Mouse (Mus musculus) retina, postnatal 7 days (tissue): Measurements from ENCODE around the gene Cabin1.

ENCODE experiments used
- DNase-seq: peaks from one replicate; pipeline ENCODE4 v3.0.0-alpha.2; 2012; ENCODE audit warnings: low read depth, low spot score

Cabin1 gene

DNA sequence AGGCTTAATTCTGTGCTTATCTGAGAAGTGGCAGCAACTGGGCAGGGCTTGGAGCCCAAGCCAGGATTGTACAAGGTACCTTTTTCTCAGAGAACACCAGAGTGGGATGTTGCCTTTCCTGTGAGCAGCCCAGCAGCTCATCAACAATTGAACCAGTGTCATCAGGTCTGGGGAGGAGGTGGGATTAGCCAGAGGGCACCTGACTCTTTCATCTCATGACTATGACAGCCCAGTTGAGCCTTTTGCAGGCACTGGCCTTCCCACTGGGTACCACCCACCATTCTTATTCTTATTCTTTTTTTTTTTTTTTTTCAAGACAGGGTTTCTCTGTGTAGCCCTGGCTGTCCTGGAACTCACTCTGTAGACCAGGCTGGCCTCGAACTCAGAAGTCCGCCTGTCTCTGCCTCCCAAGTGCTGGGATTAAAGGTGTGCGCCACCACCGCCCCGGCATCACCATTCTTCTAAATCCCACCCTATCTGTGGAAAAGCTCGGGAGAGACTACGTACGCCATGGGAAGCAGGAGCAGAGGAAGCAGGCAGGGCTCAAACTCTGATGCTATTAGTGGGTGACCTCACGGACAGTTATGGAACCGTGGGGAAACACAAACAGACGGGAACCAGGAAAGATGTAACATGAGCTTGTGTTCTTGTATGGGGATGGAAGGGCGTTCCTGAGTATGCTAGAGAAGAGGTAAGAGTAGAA, 127.9 kb downstream of the Cabin1 start:
- no peak for DNase-seq

GRCm38 (mm10) chr10:75635693-75636055, 128.5 kb downstream of the Cabin1 start:
- peak; percentile 60 for DNase-seq

DNA sequence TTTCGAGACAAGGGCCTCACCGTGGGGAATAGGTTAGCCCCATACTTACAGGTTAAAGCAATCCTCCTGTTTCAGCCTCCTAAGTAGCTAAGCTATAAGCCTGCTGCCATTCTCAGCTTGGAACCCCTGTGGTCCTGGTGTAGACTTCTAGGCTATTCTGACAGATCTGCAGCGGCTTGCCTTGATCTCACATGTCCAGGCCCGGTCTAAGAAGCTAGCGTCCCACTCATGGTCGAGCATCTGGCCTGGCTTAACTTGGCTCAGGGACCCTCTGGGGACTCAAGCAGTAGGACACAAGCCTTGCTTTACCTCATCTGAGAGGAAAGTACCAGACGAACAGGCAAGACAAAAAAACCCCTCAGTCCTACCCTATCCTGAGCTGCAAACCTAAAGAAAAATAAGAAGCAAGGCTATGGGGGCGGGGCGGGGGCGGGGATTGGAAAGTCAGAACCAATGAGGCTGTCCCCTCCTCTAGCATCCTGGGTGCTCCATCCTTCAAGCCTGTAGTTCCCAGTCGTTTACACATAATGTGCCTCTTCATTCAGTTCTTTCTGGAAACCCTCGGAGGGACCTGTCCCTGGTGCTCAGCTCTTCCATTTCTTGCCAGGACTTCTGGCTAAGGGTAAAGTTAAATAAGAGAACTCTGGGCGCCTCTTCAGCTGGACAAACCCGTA, 129.0 kb downstream of the Cabin1 start:
- no peak for DNase-seq

DNA sequence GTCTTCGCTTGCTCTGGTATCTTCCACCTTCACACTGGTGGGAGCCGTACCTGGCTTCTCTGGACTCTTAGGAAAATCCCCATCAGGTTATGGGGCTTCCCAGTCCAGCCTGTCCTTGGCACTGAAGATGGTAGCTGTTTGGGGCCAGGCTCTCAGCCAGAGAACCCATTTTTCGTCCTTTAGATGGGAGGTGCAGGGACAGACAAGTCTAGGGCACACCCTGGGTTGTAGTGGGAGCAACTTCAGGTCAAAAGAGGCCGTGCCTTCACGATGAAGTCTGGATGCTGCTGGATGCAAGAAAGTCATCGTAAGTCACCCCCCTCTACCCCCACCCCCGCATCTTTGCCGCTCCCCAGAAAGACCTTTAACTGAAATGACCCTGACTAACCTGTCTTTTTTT, 129.5 kb downstream of the Cabin1 start:
- DNase-seq: no peak

DNA sequence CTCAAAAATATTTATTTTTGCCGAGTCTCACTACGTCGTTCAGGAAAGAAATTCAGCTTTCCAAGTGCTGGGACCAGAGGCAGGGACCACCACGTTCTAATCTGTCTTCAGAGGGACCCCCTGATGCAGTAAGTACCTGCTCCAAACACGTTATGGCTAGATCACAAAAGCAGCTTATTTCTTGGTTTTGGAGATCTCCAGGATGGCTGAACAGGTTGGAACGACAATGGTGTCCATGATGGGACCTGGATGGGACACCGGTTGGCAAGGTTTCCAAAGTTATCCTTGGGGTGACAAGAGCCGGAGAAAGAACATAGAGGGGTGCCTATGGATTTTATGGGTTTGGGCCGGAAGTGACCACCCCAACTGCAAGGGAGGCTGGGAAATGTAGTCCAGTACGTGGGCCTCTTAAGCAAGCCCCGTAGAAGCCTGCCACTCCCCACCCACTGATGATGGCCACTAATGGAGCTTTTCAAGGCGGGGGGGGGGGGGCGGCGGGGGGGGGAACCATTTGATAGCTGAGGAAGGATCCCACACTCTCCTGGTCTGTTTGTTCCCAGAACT, 130.5 kb downstream of the Cabin1 start:
- no peak for DNase-seq

GRCm38 (mm10) chr10:75633048-75633447, 131.1 kb downstream of the Cabin1 start:
- DNase-seq: no peak

DNA sequence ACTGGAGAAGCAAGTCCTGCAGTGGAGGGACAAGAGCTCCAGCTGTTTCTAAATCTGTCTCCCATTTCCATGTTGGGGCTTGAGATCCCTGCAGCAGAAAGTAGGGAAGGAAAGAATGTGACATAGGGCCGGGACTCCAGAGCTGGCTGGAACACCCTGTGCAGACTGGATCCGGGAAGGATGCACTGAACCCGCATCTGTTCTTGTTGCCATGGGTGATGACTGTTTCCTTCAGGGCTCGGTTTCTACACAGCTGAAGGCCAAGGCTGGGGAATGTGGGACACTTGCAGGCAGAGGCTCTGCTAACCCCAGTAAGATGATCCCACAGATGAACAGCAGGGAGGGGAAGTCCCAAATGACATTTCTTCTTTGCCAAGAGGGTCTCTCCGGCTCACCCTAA, 131.5 kb downstream of the Cabin1 start:
- DNase-seq: no peak

DNA sequence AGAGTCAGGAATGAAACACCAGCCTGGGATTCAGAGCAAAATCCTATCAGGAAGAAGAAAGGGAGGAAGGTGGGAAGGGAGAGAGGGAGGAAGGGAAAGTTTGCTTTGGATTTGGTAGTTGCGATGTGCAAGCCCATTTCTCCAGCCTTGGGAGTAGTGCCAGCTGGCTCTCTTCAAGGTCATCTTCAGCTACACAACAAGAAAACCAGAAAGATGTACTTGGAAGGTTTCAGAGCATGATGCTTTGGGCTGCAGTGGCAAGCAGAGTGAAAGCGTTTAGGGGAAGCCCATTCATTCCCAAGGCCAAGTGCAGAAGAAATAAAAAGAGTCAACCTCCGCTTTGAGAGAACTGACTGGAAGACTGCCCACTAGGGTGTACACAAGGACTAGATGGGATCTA, 136.7 kb downstream of the Cabin1 start:
- no peak for DNase-seq

- DNase-seq: no peak
These were observed 137.2 kb downstream of the Cabin1 start for GRCm38 (mm10) chr10:75626991-75627390.

DNA sequence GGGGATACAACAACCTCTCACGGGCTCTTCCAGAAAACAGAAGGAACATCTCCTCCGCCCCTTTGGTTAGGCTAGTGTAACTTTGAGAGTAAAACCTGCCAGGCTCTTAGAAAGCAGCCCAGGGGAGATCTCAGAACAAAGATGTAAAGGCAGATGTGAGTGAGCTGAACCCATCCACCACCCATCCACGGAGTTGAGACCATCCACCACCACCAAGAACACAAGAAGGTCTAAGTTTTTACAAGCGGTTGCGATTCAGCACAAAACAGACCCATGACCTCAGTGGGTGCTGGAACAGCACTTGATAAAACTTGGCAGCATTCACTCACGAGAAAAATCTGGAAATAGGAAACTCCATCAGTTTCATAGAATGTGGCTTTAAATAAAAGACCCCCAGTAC, 138.2 kb downstream of the Cabin1 start:
- no peak for DNase-seq

GRCm38 (mm10) chr10:75620818-75621217, 143.3 kb downstream of the Cabin1 start:
- DNase-seq: no peak

DNA sequence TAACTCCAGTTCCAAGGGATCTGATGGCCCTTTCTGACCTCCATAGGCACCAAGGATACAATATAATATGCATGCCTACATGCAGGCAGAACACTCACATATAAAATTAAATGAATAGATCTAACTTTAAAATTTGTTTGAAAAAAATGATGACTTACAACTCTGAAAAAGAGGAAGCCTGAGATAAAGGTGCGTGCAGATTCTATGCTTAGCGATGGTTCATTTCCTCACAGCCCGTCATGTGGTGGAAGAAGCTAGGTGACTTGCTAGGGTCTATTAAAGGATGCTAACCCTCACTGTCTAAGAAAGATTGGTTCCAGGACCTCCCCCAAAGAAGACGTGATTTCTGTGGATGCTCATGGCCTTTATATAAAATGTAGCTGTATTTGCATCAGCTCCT, 148.1 kb downstream of the Cabin1 start:
- no peak for DNase-seq

GRCm38 (mm10) chr10:75610486-75610885, 153.7 kb downstream of the Cabin1 start:
- DNase-seq: no peak

GRCm38 (mm10) chr10:75608975-75609374, 155.2 kb downstream of the Cabin1 start:
- DNase-seq: no peak

DNA sequence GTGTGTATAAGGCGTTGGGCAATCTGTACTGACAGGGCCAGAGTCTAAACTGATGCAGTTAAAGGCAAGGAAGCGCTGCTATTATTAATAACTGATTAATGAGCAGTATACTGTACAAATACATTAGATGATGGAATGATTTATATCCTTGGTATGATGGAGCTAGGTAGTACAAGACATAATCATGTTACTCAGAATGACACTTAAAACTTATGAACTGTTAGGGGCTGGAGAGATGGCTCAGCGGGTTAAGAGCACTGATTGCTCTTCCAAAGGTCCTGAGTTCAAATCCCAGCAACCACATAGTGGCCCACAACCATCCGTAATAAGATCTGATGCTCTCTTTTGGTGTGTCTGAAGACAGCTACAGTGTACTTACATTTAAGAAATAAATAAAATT, 156.9 kb downstream of the Cabin1 start:
- no peak for DNase-seq

GRCm38 (mm10) chr10:75605162-75605846, 158.8 kb downstream of the Cabin1 start:
- no peak for DNase-seq

DNA sequence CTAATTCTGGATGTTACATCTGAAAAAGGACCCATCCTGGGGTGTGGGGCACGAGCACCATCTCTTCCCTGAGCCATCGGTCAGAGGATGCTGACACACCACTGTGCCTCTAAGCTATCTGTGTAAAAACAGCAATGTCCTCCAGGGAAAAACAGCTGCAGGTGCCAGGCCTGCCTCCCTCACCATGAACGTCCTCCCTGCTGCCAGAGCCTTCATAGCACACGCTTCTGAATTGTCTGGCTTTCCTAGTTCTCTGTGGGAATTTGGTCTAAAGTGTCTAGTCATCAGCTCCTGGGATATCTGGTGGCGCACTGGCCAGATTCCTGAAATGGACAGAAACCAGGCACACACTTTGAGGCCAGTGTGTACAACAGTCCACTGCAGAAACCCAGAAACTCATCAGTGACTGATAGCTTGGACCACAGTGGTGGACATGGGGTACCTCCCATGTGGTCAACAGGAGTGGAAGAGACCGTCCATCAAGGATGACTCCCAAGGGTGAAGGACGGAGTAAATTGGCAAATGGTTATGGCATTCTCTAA, 163.9 kb downstream of the Cabin1 start:
- DNase-seq: no peak
